Comparison of ENCODE assay signal across 10 mouse cellular contexts in genomic region chr14:74820180-74820813, GRCm38 (mm10).
DNase-seq lines count a peak whose midpoint lies in the region; ATAC-seq lines count a peak whose summit lies in the region.
"Had no signal": no experiment of that assay in that cellular context is flagged by ENCODE, and none has a peak within 500 bp of the region (broad histone marks: within the 10 kb centered on the region; RNA-seq: fewer than 3 reads in every experiment).

No protein-coding gene starts in this region.

- no peak overlapping the region for H3K4me3 ChIP-seq in neural tube, embryonic 13.5 days
- H3K4me3 ChIP-seq in liver, embryonic 13.5 days (replicated peaks): no peak overlapping the region

- no peak overlapping the region for H3K4me2 ChIP-seq in neural tube, embryonic 13.5 days
- H3K4me2 ChIP-seq in liver, embryonic 13.5 days: peak overlapping the region; percentile 25
- H3K4me2 ChIP-seq: midbrain, embryonic 11.5 days had no signal

- H3K36me3 ChIP-seq in neural tube, embryonic 13.5 days: no peaks in the 10 kb centered on the region; the same call in 1 of the 2 replicates
- peaks cover 14% of the 10 kb centered on the region for H3K36me3 ChIP-seq in liver, embryonic 13.5 days

- H3K27ac ChIP-seq in neural tube, embryonic 13.5 days (replicated peaks): no peak overlapping the region
- H3K27ac ChIP-seq in liver, embryonic 13.5 days: peak overlapping the region; percentile 50; the same call in 1 of the 2 replicates

- H3K9ac ChIP-seq in neural tube, embryonic 13.5 days: 0 out of 2 replicates have a peak overlapping the region, but pooled peaks have one; percentile 13
- no peak overlapping the region for H3K9ac ChIP-seq in liver, embryonic 13.5 days

- no peaks in the 10 kb centered on the region for H3K9me3 ChIP-seq in neural tube, embryonic 13.5 days
- no peaks in the 10 kb centered on the region for H3K9me3 ChIP-seq in liver, embryonic 13.5 days (replicated peaks)

- 87% methylated on average over 11 of the region's 11 CpGs for WGBS in neural tube, embryonic 13.5 days
- 52% methylated on average over 11 of the region's 11 CpGs for WGBS in liver, embryonic 13.5 days (ENCODE audit: insufficient replicate concordance)

- H3K27me3 ChIP-seq in neural tube, embryonic 13.5 days: no peaks in the 10 kb centered on the region
- no peaks in the 10 kb centered on the region for H3K27me3 ChIP-seq in liver, embryonic 13.5 days

- no peak for ATAC-seq in neural tube, embryonic 13.5 days (ENCODE audit: low read depth)
- ATAC-seq in liver, embryonic 13.5 days (ENCODE audit: low read depth): peak; percentile 93

- H3K4me1 ChIP-seq in neural tube, embryonic 13.5 days (replicated peaks): peaks cover 26% of the 10 kb centered on the region; the same call in 1 of the 2 replicates
- peaks cover 17% of the 10 kb centered on the region for H3K4me1 ChIP-seq in liver, embryonic 13.5 days (replicated peaks)

- DNase-seq in neural tube, embryonic 10.5 days (ENCODE audit: extremely low spot score, low spot score): no peak
- DNase-seq in heart, adult 9 months (ENCODE audit: low spot score in 2 of 2): peak; percentile 44 to 46
- DNase-seq in liver, embryonic 13.5 days: peak; percentile 38
- DNase-seq in skeletal muscle tissue, adult 2 months (ENCODE audit: low read depth, low spot score): peak; percentile 27
- DNase-seq in right cerebral cortex, postnatal 10 days (ENCODE audit: low spot score in 2 of 2): no peak
- DNase-seq in layer of hippocampus, adult 8-10 months (ENCODE audit: low spot score in 2 of 2): no peak
- DNase-seq in spleen, adult 12 weeks (ENCODE audit: low spot score): no peak
- DNase-seq: right cerebral cortex, postnatal 14 days had no signal

Comparison
In these comparisons a context has a peak if more than half of its experiments do, and no peak if none do; other contexts are left out.
1. DNase-seq: peak in heart, adult 9 months (2 of 2), liver, embryonic 13.5 days (single experiment) and skeletal muscle tissue, adult 2 months (single experiment); none in neural tube, embryonic 10.5 days (single experiment), right cerebral cortex, postnatal 10 days (0 of 2), layer of hippocampus, adult 8-10 months (0 of 2) and spleen, adult 12 weeks (single experiment).